Mouse (Mus musculus): ENCODE data around the gene Traip. TPM values are rescaled to one million over a fixed set of nuclear protein-coding genes. Genes with fewer than 3 reads are reported as not detected.
A peak's percentile ranks its signal among the peaks of the same experiment; 100 is the strongest.

The Traip gene
- total and polyA plus RNA-seq, 2 experiments = 0.18 to 0.21 TPM

DNA sequence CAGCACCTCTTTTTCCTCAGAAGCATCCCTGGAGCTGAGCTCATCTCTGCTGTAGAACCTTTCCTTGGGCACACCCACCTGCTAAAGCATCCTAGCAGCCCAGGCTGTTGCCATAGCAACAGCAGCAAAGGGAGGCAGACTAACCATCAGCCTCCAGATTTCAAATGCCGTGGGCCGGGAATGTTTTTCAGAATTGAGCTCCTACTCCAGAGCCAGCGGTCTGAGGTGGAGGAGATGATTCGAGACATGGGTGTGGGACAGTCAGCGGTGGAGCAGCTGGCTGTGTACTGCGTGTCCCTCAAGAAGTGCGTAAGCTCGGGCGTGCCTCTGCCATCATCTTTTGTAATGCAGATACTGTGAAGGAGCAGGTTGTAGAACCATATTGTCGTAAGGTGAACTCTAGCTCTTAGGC is 11.4 kb downstream of the Traip start:
- H3K27me3 ChIP-seq (ENCODE audit: control insufficient read depth, insufficient read depth, low read length) = no peaks in the 10 kb centered on the region
- no peaks in the 10 kb centered on the region for H3K36me3 ChIP-seq (ENCODE audit: control insufficient read depth, insufficient read depth, low read length)
- H3K4me1 ChIP-seq (ENCODE audit: control insufficient read depth, insufficient read depth, low read length) = no peaks in the 10 kb centered on the region
- no peaks in the 10 kb centered on the region for H3K79me2 ChIP-seq (ENCODE audit: control insufficient read depth, insufficient read depth, low read length)
- H3K9ac ChIP-seq (ENCODE audit: low read depth, low read length) = no peak overlapping the region
- no peak overlapping the region for H3K4me3 ChIP-seq (ENCODE audit: insufficient read depth, low read depth, low read length)
- TF ChIP-seq CTCF (IDR thresholded peaks at IDR 0.05; ENCODE audit: low read depth, low read length) (no peak), POLR2A (IDR thresholded peaks at IDR 0.05; ENCODE audit: extremely low read depth, insufficient read depth, low read length) (no peak)
- no peak for DNase-seq (ENCODE audit: extremely low read depth, low read depth, low spot score)
- no peak overlapping the region for H3K27ac ChIP-seq (replicated peaks; ENCODE audit: insufficient read depth, low read depth, low read length)
- 94% methylated on average over 10 of the region's 10 CpGs for WGBS

- DNase-seq (ENCODE audit: extremely low read depth, low read depth, low spot score) = no peak
- TF ChIP-seq POLR2A (IDR thresholded peaks at IDR 0.05; ENCODE audit: extremely low read depth, insufficient read depth, low read length) = no peak
- TF ChIP-seq CTCF (IDR thresholded peaks at IDR 0.05; ENCODE audit: low read depth, low read length) = peak; percentile 25; the same call in 1 of the 2 replicates
- no peak overlapping the region for H3K27ac ChIP-seq (replicated peaks; ENCODE audit: insufficient read depth, low read depth, low read length)
Observed at GRCm38 (mm10) chr9:107961881-107962280, 11.9 kb downstream of the Traip start.

DNA sequence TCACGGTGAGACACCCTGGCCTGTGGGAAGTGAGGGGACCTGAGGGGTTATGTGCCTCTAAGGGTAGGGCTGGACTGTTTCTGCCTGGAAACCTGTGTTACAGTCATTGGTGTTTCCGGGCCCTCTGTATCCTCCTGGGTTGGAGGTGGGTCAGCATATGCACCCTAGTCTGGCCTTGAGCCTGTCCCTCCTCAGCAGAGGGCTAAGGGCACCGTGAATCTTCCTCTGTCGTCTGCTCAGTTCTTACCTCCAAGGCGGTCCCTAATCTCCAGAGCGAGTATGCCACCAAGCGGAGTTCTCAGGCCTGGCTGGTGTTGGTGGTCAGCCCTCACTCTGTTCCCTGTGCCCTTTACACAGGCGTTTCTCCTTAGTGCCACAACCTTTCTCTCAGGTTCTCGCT is 13.0 kb downstream of the Traip start:
- no peaks in the 10 kb centered on the region for H3K27me3 ChIP-seq (ENCODE audit: control insufficient read depth, insufficient read depth, low read length)
- H3K79me2 ChIP-seq (ENCODE audit: control insufficient read depth, insufficient read depth, low read length) = no peaks in the 10 kb centered on the region
- no peak for DNase-seq (ENCODE audit: extremely low read depth, low read depth, low spot score)
- H3K27ac ChIP-seq (replicated peaks; ENCODE audit: insufficient read depth, low read depth, low read length) = no peak overlapping the region
- no peak overlapping the region for H3K4me3 ChIP-seq (ENCODE audit: insufficient read depth, low read depth, low read length)
- no peaks in the 10 kb centered on the region for H3K4me1 ChIP-seq (ENCODE audit: control insufficient read depth, insufficient read depth, low read length)
- H3K36me3 ChIP-seq (ENCODE audit: control insufficient read depth, insufficient read depth, low read length) = no peaks in the 10 kb centered on the region
- WGBS = 96% methylated on average over 9 of the region's 9 CpGs
- TF ChIP-seq CTCF (IDR thresholded peaks at IDR 0.05; ENCODE audit: low read depth, low read length) = no peak
- TF ChIP-seq POLR2A (IDR thresholded peaks at IDR 0.05; ENCODE audit: extremely low read depth, insufficient read depth, low read length) = no peak
- H3K9ac ChIP-seq (ENCODE audit: low read depth, low read length) = no peak overlapping the region

More at GRCm38 (mm10) chr9:107961881-107962280, 11.9 kb downstream of the Traip start:
- 83% methylated on average over 5 of the region's 5 CpGs for WGBS
- H3K36me3 ChIP-seq (ENCODE audit: control insufficient read depth, insufficient read depth, low read length) = no peaks in the 10 kb centered on the region
- H3K79me2 ChIP-seq (ENCODE audit: control insufficient read depth, insufficient read depth, low read length) = no peaks in the 10 kb centered on the region
- H3K9ac ChIP-seq (ENCODE audit: low read depth, low read length) = no peak overlapping the region
- H3K27me3 ChIP-seq (ENCODE audit: control insufficient read depth, insufficient read depth, low read length) = no peaks in the 10 kb centered on the region
- no peak overlapping the region for H3K4me3 ChIP-seq (ENCODE audit: insufficient read depth, low read depth, low read length)
- H3K4me1 ChIP-seq (ENCODE audit: control insufficient read depth, insufficient read depth, low read length) = no peaks in the 10 kb centered on the region

DNA sequence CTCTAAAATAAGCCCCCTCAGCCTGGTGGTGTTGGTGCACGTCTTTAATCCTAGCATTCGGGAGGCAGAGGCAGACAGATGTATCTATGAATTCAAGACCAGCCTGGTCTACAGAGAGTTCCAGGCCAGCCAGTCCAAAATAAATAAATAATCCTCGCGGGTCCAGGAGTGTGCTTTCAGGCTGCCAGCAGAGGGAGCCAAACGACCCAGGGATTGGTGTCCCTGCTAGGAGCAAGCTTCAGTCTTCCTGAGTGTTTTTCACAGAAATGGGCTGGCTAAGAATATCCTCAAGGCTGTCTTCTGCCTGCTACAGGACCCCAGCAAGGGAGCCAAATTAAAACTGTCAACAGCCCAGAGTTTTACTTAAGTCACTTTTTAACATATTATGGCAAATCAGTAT is 13.8 kb downstream of the Traip start:
- Histone ChIP-seq H3K4me3 (ENCODE audit: insufficient read depth, low read depth, low read length) (no peak overlapping the region), H3K27me3 (ENCODE audit: control insufficient read depth, insufficient read depth, low read length) (no peaks in the 10 kb centered on the region), H3K36me3 (ENCODE audit: control insufficient read depth, insufficient read depth, low read length) (no peaks in the 10 kb centered on the region), H3K79me2 (ENCODE audit: control insufficient read depth, insufficient read depth, low read length) (no peaks in the 10 kb centered on the region), H3K4me1 (ENCODE audit: control insufficient read depth, insufficient read depth, low read length) (no peaks in the 10 kb centered on the region), H3K9ac (ENCODE audit: low read depth, low read length) (no peak overlapping the region), H3K27ac (replicated peaks; ENCODE audit: insufficient read depth, low read depth, low read length) (no peak overlapping the region)
- peak; percentile 65 for DNase-seq (ENCODE audit: extremely low read depth, low read depth, low spot score)
- 14% methylated on average over 5 of the region's 5 CpGs for WGBS
- no peak for TF ChIP-seq POLR2A (IDR thresholded peaks at IDR 0.05; ENCODE audit: extremely low read depth, insufficient read depth, low read length)
- peak; percentile 98 for TF ChIP-seq CTCF (IDR thresholded peaks at IDR 0.05; ENCODE audit: low read depth, low read length)

DNA sequence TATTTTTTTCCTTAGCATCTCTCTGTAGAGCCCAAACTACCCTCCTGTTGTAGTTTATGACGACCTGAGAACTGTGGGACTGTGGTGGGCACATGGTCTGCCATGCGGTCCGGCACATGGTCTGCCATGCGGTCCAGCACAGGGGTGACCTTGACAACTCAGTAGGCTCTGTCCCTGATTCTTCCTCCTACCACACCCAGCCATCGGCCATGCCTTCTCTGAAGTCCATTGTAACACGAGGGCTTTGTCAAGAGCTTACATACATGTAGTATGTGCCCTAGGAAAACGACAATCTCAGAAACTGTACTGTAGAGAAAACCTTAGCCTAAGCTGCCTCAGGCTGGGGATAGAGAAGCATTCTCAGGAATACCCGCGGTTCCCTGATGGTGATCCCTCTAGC is 14.7 kb downstream of the Traip start:
- no peak for DNase-seq (ENCODE audit: extremely low read depth, low read depth, low spot score)
- H3K27me3 ChIP-seq (ENCODE audit: control insufficient read depth, insufficient read depth, low read length) = no peaks in the 10 kb centered on the region
- TF ChIP-seq CTCF (IDR thresholded peaks at IDR 0.05; ENCODE audit: low read depth, low read length) (no peak), POLR2A (IDR thresholded peaks at IDR 0.05; ENCODE audit: extremely low read depth, insufficient read depth, low read length) (no peak)
- H3K27ac ChIP-seq (replicated peaks; ENCODE audit: insufficient read depth, low read depth, low read length) = no peak overlapping the region
- H3K79me2 ChIP-seq (ENCODE audit: control insufficient read depth, insufficient read depth, low read length) = no peaks in the 10 kb centered on the region
- no peaks in the 10 kb centered on the region for H3K36me3 ChIP-seq (ENCODE audit: control insufficient read depth, insufficient read depth, low read length)
- no peaks in the 10 kb centered on the region for H3K4me1 ChIP-seq (ENCODE audit: control insufficient read depth, insufficient read depth, low read length)
- no peak overlapping the region for H3K4me3 ChIP-seq (ENCODE audit: insufficient read depth, low read depth, low read length)
- H3K9ac ChIP-seq (ENCODE audit: low read depth, low read length) = no peak overlapping the region
- WGBS = 94% methylated on average over 9 of the region's 9 CpGs

- no peak overlapping the region for H3K4me3 ChIP-seq (ENCODE audit: insufficient read depth, low read depth, low read length)
- H3K36me3 ChIP-seq (ENCODE audit: control insufficient read depth, insufficient read depth, low read length) = no peaks in the 10 kb centered on the region
- DNase-seq (ENCODE audit: extremely low read depth, low read depth, low spot score) = no peak
- no peak overlapping the region for H3K27ac ChIP-seq (replicated peaks; ENCODE audit: insufficient read depth, low read depth, low read length)
- TF ChIP-seq CTCF (IDR thresholded peaks at IDR 0.05; ENCODE audit: low read depth, low read length) = no peak
- TF ChIP-seq POLR2A (IDR thresholded peaks at IDR 0.05; ENCODE audit: extremely low read depth, insufficient read depth, low read length) = no peak
- H3K27me3 ChIP-seq (ENCODE audit: control insufficient read depth, insufficient read depth, low read length) = no peaks in the 10 kb centered on the region
- H3K9ac ChIP-seq (ENCODE audit: low read depth, low read length) = no peak overlapping the region
- H3K79me2 ChIP-seq (ENCODE audit: control insufficient read depth, insufficient read depth, low read length) = no peaks in the 10 kb centered on the region
- no peaks in the 10 kb centered on the region for H3K4me1 ChIP-seq (ENCODE audit: control insufficient read depth, insufficient read depth, low read length)
- WGBS = 86% methylated on average over 10 of the region's 10 CpGs
Observed at GRCm38 (mm10) chr9:107966676-107967075, 16.7 kb downstream of the Traip start.

All from liver, adult 2 months (tissue).